Mouse (Mus musculus): ENCODE measurements around the gene Slc9a9. TPM values are rescaled to one million over a fixed set of nuclear protein-coding genes. Genes with fewer than 3 reads are reported as not detected.

Gene Slc9a9
- polyA plus RNA-seq, 1 experiment from 2014 or later, result 5.1 TPM

GRCm38 (mm10) chr9:94649991-94650390 lies 19.7 kb upstream of the Slc9a9 start:
- no peak for ATAC-seq (ENCODE audit: insufficient read depth, low FRiP score)
- Histone ChIP-seq H3K4me2 (ENCODE audit: low read depth, low read length) (no peak overlapping the region), H3K9ac (ENCODE audit: low read length) (no peak overlapping the region), H3K9me3 (replicated peaks; ENCODE audit: control insufficient read depth, low read length) (no peaks in the 10 kb centered on the region), H3K4me1 (ENCODE audit: control insufficient read depth, insufficient read depth, low read length) (no peaks in the 10 kb centered on the region), H3K27ac (ENCODE audit: low read length) (no peak overlapping the region), H3K4me3 (replicated peaks; ENCODE audit: low read length) (no peak overlapping the region), H3K27me3 (ENCODE audit: control insufficient read depth, insufficient read depth, low read length) (no peaks in the 10 kb centered on the region), H3K36me3 (ENCODE audit: control insufficient read depth, insufficient read depth, low read length) (no peaks in the 10 kb centered on the region)
- WGBS, result 94% methylated on average over 1 of the region's 1 CpGs

- Histone ChIP-seq H3K9me3 (replicated peaks; ENCODE audit: control insufficient read depth, low read length) (no peaks in the 10 kb centered on the region), H3K4me3 (replicated peaks; ENCODE audit: low read length) (no peak overlapping the region), H3K4me2 (ENCODE audit: low read depth, low read length) (no peak overlapping the region), H3K27me3 (ENCODE audit: control insufficient read depth, insufficient read depth, low read length) (no peaks in the 10 kb centered on the region), H3K9ac (ENCODE audit: low read length) (no peak overlapping the region), H3K27ac (ENCODE audit: low read length) (no peak overlapping the region), H3K4me1 (ENCODE audit: control insufficient read depth, insufficient read depth, low read length) (no peaks in the 10 kb centered on the region), H3K36me3 (ENCODE audit: control insufficient read depth, insufficient read depth, low read length) (no peaks in the 10 kb centered on the region)
- no peak for ATAC-seq (ENCODE audit: insufficient read depth, low FRiP score)
- WGBS, result 82% methylated on average over 6 of the region's 6 CpGs
Measured at GRCm38 (mm10) chr9:94653198-94653597, 16.5 kb upstream of the Slc9a9 start.

DNA sequence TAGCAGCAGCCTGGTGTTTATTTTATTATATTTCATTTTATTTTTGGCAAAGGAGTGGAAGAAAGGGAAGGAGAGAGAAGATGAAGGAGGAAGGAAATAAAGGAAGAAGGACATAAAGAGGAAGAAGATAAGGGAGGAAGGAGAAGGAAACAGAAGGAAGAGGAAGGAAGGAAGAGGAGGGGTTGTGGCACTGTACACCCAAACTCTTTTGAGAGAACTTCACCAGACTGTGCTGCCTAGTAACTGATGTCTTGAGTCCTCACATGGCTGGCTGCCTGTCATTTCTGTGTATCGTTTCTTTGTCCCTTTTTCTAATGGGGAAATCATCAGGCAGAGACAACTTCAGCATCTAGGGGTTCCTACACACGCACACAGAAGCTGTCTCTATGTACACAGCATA lies 15.9 kb upstream of the Slc9a9 start:
- Histone ChIP-seq H3K36me3 (ENCODE audit: control insufficient read depth, insufficient read depth, low read length) (no peaks in the 10 kb centered on the region), H3K27ac (ENCODE audit: low read length) (no peak overlapping the region), H3K9ac (ENCODE audit: low read length) (no peak overlapping the region), H3K4me1 (ENCODE audit: control insufficient read depth, insufficient read depth, low read length) (no peaks in the 10 kb centered on the region), H3K4me3 (replicated peaks; ENCODE audit: low read length) (no peak overlapping the region), H3K9me3 (replicated peaks; ENCODE audit: control insufficient read depth, low read length) (no peaks in the 10 kb centered on the region), H3K4me2 (ENCODE audit: low read depth, low read length) (no peak overlapping the region), H3K27me3 (ENCODE audit: control insufficient read depth, insufficient read depth, low read length) (no peaks in the 10 kb centered on the region)
- ATAC-seq (ENCODE audit: insufficient read depth, low FRiP score), result no peak
- WGBS, result 61% methylated on average over 2 of the region's 2 CpGs

DNA sequence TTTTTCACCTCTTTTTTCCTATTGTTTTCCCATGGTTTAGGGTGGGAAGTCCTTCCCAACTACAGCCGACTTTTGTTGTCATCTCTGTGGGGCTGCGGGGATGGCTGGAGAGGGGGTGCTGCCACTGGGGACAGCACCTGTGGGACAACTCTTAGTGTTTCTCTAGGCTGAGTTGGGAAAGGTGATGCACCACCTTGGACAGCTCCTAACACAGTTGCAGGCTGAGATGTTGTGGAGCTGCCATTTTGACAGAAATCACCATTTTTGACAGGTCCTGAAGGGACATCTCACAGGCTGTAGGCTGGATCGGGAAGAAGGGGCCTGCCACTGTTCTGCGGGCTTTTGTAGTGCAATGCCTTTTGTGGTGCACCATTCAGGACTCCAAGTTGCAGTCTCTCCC lies 13.4 kb upstream of the Slc9a9 start:
- no peak for ATAC-seq (ENCODE audit: insufficient read depth, low FRiP score)
- Histone ChIP-seq H3K4me1 (ENCODE audit: control insufficient read depth, insufficient read depth, low read length) (no peaks in the 10 kb centered on the region), H3K27ac (ENCODE audit: low read length) (no peak overlapping the region), H3K36me3 (ENCODE audit: control insufficient read depth, insufficient read depth, low read length) (no peaks in the 10 kb centered on the region), H3K9ac (ENCODE audit: low read length) (no peak overlapping the region), H3K9me3 (replicated peaks; ENCODE audit: control insufficient read depth, low read length) (no peaks in the 10 kb centered on the region), H3K4me2 (ENCODE audit: low read depth, low read length) (no peak overlapping the region), H3K4me3 (replicated peaks; ENCODE audit: low read length) (no peak overlapping the region), H3K27me3 (ENCODE audit: control insufficient read depth, insufficient read depth, low read length) (no peaks in the 10 kb centered on the region)
- WGBS, result 83% methylated on average over 4 of the region's 4 CpGs

- no peak overlapping the region for H3K27ac ChIP-seq (ENCODE audit: low read length)
- no peaks in the 10 kb centered on the region for H3K4me1 ChIP-seq (ENCODE audit: control insufficient read depth, insufficient read depth, low read length)
- WGBS, result 35% methylated on average over 3 of the region's 3 CpGs
- peak; percentile 79 for ATAC-seq (ENCODE audit: insufficient read depth, low FRiP score)
- H3K9me3 ChIP-seq (replicated peaks; ENCODE audit: control insufficient read depth, low read length), result no peaks in the 10 kb centered on the region
- no peak overlapping the region for H3K4me2 ChIP-seq (ENCODE audit: low read depth, low read length)
- no peaks in the 10 kb centered on the region for H3K36me3 ChIP-seq (ENCODE audit: control insufficient read depth, insufficient read depth, low read length)
- H3K4me3 ChIP-seq (replicated peaks; ENCODE audit: low read length), result no peak overlapping the region
- no peak overlapping the region for H3K9ac ChIP-seq (ENCODE audit: low read length)
- H3K27me3 ChIP-seq (ENCODE audit: control insufficient read depth, insufficient read depth, low read length), result no peaks in the 10 kb centered on the region
Measured at GRCm38 (mm10) chr9:94659401-94660152, 10.1 kb upstream of the Slc9a9 start.

DNA sequence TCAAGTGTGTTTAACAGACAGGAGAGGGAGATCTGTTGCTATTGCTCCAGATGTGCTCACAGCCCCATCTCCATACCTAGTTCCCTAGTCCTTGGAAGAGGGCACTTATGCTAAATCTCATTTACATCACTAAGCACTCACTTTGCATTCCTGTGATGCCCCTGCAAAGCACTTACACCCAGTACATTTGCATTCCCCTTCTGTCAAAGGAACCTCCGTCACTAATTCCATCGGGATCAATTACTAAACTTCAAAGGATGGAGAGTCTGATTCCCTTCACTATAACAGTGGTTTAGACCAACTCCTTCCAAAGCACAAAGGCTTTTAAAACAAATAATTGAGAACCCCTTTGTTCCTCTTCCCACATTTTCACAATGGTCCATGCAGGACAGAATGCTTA lies 7.9 kb upstream of the Slc9a9 start:
- H3K27ac ChIP-seq (ENCODE audit: low read length), result no peak overlapping the region
- H3K9me3 ChIP-seq (replicated peaks; ENCODE audit: control insufficient read depth, low read length), result no peaks in the 10 kb centered on the region
- H3K36me3 ChIP-seq (ENCODE audit: control insufficient read depth, insufficient read depth, low read length), result no peaks in the 10 kb centered on the region
- no peak overlapping the region for H3K4me3 ChIP-seq (replicated peaks; ENCODE audit: low read length)
- H3K9ac ChIP-seq (ENCODE audit: low read length), result no peak overlapping the region
- no peak for ATAC-seq (ENCODE audit: insufficient read depth, low FRiP score)
- WGBS, result 19% methylated on average over 2 of the region's 2 CpGs
- no peaks in the 10 kb centered on the region for H3K27me3 ChIP-seq (ENCODE audit: control insufficient read depth, insufficient read depth, low read length)
- H3K4me2 ChIP-seq (ENCODE audit: low read depth, low read length), result no peak overlapping the region
- no peaks in the 10 kb centered on the region for H3K4me1 ChIP-seq (ENCODE audit: control insufficient read depth, insufficient read depth, low read length)

- no peaks in the 10 kb centered on the region for H3K9me3 ChIP-seq (replicated peaks; ENCODE audit: control insufficient read depth, low read length)
- no peak overlapping the region for H3K27ac ChIP-seq (ENCODE audit: low read length)
- no peak for ATAC-seq (ENCODE audit: insufficient read depth, low FRiP score)
- H3K4me3 ChIP-seq (replicated peaks; ENCODE audit: low read length), result no peak overlapping the region
- H3K4me1 ChIP-seq (ENCODE audit: control insufficient read depth, insufficient read depth, low read length), result no peaks in the 10 kb centered on the region
- H3K9ac ChIP-seq (ENCODE audit: low read length), result no peak overlapping the region
- 79% methylated on average over 4 of the region's 4 CpGs for WGBS
- no peak overlapping the region for H3K4me2 ChIP-seq (ENCODE audit: low read depth, low read length)
- no peaks in the 10 kb centered on the region for H3K36me3 ChIP-seq (ENCODE audit: control insufficient read depth, insufficient read depth, low read length)
- H3K27me3 ChIP-seq (ENCODE audit: control insufficient read depth, insufficient read depth, low read length), result no peaks in the 10 kb centered on the region
Measured at GRCm38 (mm10) chr9:94665248-94665647, 4.5 kb upstream of the Slc9a9 start.

DNA sequence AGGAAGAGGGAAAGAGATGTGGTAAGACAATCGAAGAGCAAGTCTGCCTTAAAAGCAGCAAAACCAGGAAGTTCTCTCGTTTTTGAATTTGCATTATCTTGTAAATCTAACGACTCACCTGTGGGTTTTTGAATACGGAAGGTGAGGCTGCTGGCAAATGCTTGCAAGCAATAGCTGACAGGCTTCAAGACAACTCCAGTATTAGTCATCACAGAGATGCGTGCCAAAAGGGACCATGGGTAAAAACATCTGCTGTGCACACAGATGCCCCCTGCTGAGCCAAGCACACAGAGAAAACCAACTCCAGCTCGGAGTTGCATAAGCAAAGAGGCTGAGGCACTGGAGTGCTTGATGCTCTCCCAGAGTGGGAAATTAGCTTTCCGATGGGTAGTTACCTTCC lies 1.1 kb upstream of the Slc9a9 start:
- H3K9me3 ChIP-seq (replicated peaks; ENCODE audit: control insufficient read depth, low read length), result no peaks in the 10 kb centered on the region
- 47% methylated on average over 7 of the region's 7 CpGs for WGBS
- ATAC-seq (ENCODE audit: insufficient read depth, low FRiP score), result peak; percentile 40; the same call in 1 of the 2 replicates

GRCm38 (mm10) chr9:94670704-94671103 lies 995 bp downstream of the Slc9a9 start:
- Histone ChIP-seq H3K4me1 (ENCODE audit: control insufficient read depth, insufficient read depth, low read length) (no peaks in the 10 kb centered on the region), H3K4me2 (ENCODE audit: low read depth, low read length) (peak overlapping the region; percentile 68), H3K36me3 (ENCODE audit: control insufficient read depth, insufficient read depth, low read length) (no peaks in the 10 kb centered on the region), H3K27me3 (ENCODE audit: control insufficient read depth, insufficient read depth, low read length) (no peaks in the 10 kb centered on the region), H3K27ac (ENCODE audit: low read length) (no peak overlapping the region), H3K9ac (ENCODE audit: low read length) (no peak overlapping the region), H3K4me3 (replicated peaks; ENCODE audit: low read length) (peak overlapping the region; percentile 54), H3K9me3 (replicated peaks; ENCODE audit: control insufficient read depth, low read length) (no peaks in the 10 kb centered on the region)
- no peak for ATAC-seq (ENCODE audit: insufficient read depth, low FRiP score)

More for the DNA sequence above, 1.1 kb upstream of the Slc9a9 start:
- Histone ChIP-seq H3K27me3 (ENCODE audit: control insufficient read depth, insufficient read depth, low read length) (no peaks in the 10 kb centered on the region), H3K4me1 (ENCODE audit: control insufficient read depth, insufficient read depth, low read length) (no peaks in the 10 kb centered on the region), H3K36me3 (ENCODE audit: control insufficient read depth, insufficient read depth, low read length) (no peaks in the 10 kb centered on the region), H3K4me2 (ENCODE audit: low read depth, low read length) (no peak overlapping the region), H3K9ac (ENCODE audit: low read length) (no peak overlapping the region), H3K27ac (ENCODE audit: low read length) (peak overlapping the region; percentile 26; the same call in 1 of the 2 replicates), H3K4me3 (replicated peaks; ENCODE audit: low read length) (no peak overlapping the region)
